Mouse (Mus musculus): ENCODE measurements around the gene Gstm4.

Gene Gstm4

DNA sequence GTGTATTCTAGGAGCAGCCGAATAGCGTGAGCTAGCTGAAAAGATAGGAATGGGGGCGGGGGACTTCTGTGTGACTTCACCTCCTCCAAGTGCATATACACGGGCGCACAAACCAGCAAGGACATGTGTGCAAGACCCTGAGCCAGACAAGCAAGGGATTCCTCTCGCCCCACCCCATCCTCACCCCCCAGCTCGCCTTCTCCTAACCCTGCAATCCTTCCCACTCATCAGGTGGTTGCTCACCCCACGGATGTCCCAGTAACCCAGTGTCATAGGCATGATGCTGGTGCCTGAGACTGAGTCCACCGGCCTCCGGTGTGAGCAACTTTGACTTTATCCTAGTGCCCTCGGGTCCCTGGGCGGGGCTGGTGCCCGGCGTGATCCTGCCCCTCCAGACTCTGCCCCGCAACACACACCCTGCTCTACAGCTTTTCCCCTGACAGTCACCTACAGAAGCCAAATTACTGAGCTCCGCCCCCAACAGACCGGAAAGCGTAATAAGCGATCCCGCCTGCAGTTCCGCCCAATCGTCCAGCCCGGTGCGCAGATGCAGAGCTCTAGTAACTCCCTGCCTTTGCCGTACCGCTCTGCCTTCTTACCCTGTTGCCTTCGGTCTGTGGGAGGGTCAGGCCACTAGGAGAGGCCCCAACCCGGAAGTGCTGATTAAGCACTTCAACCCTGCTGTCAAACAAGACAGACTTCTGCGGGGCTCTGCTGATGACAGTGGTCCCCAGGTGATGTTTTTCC lies at the start of gene Gstm4:
TSS of gene Gstm4 (minus strand) at position 501 of the 747 bp plus-strand sequence.
- peak; percentile 97 for ATAC-seq (ENCODE audit: low TSS enrichment)

DNA sequence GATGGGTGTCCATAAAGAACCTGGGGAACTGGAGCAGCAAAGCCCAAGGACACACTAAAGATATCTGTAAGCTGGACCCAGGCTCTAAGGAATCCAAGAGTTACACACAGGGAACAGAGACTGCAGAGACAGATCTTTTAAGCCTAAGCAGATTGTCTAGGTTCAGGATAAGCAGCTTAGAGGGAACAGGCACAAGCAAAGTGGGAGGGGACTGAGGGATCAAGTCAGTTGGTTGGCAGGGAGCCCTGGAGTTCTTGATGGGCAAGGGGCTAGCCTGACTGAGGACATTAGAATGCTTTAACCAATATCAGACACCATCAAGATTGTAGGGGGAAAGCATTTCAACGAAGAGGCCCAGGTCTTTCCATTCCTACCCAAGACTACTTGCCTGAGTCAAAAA lies 49.5 kb upstream of the Gstm4 start:
- ATAC-seq (ENCODE audit: low TSS enrichment) = no peak

DNA sequence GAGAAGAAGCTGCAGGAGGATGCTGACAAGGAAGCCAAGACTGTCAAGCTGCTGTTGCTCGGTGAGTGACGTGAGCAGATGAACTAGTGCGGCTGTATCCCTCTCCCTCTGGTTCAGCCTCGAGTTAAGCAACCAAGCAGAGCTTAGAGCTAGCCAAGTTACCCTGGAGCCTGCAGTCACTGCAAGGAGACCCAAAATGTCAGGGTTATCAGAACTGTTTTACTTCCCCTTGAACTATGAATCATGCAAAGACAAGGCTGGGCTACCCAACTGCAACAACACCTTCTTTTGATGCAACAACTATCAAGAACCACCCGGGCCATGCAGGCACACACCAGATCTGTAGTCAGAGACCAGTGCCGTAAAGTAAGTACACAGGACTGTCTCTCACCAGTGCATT lies 48.6 kb upstream of the Gstm4 start:
- no peak for ATAC-seq (ENCODE audit: low TSS enrichment)

DNA sequence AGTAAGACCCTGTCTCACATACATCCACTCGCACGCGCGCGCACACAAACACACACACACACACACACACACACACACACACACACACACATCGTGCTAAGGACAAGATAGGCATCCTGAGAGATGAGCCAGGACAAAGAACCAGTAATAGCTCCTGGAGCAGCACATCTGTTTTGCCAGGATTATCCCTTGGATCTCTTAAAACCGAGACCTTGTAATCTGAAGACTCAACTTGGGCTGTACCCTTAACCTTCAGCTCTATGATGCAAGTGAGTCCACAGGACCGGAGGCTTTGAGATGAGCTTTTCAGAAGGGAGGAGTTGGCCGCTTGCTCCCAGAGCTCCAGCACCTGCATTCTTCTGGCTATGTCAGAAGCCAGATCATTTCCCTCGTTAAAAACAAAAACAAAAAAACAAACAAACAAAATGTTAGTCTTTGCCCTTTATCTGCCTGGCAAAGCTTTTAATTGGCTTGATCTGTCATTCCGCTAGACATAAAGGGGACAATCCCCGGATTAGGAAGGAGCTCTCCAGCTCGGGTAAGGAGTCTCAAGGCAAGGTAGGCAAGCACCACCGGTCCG lies 47.9 kb upstream of the Gstm4 start, which contains the start of gene Gnat2:
TSS of gene Gnat2 (plus strand) at position 254 of the 580 bp plus-strand sequence.
- no peak for ATAC-seq (ENCODE audit: low TSS enrichment)

DNA sequence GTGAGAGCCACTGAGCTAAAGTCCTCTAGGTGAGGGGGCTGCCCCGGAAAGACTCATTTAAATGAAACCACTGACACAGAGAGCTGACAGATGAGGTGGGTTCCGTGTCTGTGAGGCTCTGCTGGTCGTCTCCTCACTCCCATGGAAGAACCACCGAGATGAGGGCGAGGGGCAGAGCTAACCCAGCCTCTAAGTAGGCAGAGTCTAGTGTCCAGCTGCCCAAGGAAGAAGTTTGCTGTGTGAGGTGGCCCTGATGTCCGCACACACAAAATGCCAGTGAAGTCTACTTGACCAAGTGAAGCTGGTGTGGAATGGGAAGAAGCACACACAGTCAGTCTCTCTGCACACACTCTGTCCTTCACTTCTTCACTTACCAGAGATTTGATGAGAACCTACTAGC lies 47.3 kb upstream of the Gstm4 start:
- no peak for ATAC-seq (ENCODE audit: low TSS enrichment)

DNA sequence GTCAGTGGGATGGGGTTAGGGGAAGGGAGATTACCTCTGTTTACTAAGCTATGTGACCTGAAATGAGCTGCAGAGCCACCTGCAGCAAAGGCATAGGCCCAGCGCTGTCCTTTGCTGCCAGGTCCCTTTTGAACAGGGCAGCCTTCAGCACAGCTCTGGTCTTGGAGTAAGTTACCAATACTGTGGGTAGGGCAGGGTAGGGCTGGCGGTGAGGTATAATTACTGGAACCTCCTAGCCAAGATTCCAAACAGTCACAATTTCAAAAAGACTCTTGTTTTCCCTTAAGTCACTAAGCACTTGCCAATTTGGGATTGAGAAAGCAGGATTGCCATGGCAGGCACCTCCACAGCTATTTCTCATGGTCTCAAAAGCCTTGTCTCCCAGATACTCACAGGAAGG lies 45.9 kb upstream of the Gstm4 start:
- ATAC-seq (ENCODE audit: low TSS enrichment) = no peak

DNA sequence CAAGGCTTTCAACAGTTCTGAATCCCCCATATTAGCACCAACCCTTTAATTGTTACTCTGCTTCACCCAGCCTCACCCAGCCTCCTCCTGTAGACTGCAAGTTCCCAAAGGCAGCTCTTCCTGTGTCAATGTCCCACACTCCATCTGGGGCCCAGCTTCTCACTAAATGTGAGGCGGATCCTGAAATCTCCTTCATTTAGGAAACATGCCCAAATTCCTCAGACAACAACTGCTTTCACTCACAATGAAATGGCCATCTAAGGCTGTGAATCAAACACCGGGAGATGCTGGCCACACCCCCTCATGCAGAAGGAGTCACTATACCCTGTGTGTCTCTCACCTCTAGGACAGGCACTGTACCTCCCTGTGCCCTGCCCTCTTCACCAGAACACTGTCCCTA lies 45.2 kb upstream of the Gstm4 start:
- 0 out of 2 replicates have a peak, but pooled peaks have one; percentile 21 for ATAC-seq (ENCODE audit: low TSS enrichment)

DNA sequence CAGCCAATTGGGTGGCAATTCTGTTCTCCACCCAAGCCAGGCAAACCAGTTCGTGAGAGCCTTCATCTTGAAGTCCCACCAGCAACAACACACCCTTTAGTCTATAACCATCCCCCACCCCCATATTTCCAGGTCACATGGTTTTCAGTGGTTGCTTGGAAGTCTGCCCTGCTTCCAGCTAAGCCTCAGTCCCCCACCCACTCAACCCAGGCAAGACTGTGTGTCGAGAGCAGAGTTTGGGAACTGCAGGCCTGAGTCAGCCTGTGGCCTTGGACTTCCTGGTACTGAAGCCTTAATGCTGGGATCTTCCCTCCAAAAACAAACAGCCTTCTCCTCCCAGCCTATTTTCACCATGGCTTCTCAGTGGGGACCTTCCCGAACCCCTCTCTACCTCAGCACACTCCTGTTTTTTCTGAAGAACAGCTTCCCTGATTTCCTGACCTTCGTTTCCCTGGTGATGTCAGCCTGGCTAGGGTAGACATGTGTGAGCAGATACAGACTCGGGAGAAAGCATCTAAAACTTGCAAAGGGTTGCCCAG lies 44.2 kb upstream of the Gstm4 start:
- ATAC-seq (ENCODE audit: low TSS enrichment) = no peak

DNA sequence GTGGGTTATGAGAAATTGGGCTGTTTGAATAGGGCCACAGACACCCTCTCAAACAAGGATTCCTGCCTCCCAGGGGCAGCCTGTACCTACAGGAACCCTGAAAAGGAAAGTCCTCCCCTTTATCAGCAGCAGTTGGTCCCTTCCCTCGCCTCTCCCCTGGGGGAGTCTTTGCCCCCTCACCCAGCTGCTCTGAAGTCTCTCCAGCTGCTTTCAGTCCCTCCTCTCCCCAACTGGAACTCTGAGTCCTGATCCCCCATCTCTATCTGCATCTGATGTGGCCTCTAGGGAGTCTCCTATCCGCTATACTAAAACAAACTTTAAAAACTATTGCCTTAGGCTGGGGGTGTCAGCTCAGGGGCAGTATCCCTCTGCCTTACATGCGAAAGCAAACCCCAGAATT lies 42.6 kb upstream of the Gstm4 start:
- no peak for ATAC-seq (ENCODE audit: low TSS enrichment)

DNA sequence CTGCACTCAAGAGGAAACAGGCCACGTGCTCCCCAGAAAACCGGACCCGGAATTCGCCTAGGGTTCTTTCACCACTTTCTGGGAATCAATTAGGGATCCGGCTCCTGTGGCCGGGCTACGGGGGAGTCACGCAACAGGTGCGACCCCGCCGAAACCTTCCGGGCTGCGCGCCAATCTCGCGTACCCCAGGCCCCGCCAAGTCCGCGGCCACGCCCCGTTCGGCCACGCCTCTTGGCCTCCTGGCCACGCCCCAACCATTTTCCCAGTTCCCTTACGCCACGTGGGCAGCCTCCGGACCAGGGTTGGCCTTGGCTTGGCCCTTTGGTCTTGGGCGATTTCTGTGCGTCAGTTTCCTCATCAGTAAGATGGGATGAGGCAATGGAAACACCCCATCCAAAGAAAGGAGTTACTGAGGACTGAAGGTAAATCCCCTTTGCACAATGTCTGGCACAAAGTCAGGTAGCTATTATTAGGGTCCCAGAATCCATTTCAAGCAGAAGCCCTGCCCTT lies 41.8 kb upstream of the Gstm4 start, which contains the start of gene Ampd2:
TSS of gene Ampd2 (minus strand) at position 182 of the 510 bp plus-strand sequence.
- no peak for ATAC-seq (ENCODE audit: low TSS enrichment)

DNA sequence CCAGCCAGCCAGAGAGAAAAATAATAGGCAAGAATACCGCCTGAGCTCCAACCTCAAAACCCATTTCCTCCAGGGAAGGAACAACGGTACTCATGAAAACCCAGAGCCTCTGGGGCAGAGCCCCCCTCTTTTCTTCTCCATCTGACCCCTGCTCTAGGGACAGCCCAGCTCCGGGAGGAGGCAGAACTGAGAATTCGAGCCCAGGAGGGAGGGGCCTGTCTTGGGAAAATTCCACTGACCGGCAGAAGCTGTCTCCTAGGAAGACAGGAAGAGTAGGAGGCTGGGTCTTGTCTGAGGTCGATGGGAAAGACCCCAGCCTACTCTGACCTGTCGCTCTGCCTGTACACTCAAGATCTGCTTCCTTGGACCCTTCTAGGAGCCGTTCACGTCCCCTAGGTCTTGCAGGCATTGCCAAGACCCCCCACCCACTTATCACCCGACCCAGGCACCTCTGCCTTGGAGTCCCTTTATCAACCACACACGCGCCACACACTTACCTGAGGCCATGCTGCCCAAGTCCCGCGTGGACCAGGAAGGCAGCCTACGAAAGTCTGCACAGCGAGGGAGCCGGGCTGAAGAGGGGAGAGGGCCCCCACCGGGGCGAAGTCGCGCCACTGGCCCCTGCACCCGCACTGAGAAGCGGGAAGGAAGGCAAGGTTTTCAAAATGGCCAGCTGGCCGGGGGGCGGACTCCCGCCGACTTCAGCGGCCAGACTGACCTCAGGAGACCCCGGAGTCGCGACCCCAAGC lies 41.2 kb upstream of the Gstm4 start:
- peak; percentile 17 for ATAC-seq (ENCODE audit: low TSS enrichment)

DNA sequence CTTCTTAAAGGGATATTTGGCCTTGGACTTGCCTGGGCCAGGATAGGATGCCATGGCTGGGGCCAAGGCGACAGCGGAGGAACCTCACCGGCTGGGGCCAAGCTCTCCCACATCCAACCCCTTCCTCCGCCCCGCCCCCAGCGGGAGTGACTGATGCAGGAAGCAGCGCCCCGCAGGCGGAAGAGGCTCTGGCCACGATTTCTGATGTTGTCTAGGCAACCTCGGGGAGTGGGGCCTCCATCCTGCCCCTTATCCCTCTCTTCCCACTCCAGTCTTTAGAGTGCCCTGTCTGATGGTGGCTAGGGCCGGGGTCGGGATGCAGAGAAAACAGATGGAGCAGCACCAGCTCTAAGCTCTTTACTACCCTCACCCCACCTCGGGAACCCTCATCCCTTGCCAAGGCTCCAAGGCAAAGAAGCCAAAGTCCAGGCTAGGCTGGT lies 40.6 kb upstream of the Gstm4 start:
- ATAC-seq (ENCODE audit: low TSS enrichment) = peak; percentile 82

DNA sequence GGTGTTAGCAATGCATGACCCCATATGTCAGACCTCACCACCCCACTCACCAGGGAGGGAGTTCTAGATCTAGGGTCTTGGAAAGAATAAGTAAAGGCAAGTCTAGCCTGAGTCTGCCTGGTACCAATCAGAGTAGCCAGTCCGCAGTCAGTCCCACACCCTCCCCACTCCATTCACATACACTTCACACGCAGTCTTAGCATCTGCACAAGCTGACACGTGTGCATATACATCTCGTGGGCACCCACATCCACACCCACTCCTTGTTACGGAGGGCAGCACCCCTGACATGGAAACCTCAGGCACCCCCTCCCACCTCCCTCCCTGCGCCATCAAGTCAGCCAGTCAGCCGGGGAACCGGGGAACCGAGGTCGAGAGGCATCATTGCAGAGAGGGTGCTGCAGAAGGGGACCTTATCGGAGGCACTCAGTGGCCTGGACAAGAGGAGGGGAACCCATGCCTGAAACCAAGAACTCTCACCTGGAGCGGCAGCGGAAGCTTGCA lies 40.1 kb upstream of the Gstm4 start:
- ATAC-seq (ENCODE audit: low TSS enrichment) = peak; percentile 20; the same call in 1 of the 2 replicates

DNA sequence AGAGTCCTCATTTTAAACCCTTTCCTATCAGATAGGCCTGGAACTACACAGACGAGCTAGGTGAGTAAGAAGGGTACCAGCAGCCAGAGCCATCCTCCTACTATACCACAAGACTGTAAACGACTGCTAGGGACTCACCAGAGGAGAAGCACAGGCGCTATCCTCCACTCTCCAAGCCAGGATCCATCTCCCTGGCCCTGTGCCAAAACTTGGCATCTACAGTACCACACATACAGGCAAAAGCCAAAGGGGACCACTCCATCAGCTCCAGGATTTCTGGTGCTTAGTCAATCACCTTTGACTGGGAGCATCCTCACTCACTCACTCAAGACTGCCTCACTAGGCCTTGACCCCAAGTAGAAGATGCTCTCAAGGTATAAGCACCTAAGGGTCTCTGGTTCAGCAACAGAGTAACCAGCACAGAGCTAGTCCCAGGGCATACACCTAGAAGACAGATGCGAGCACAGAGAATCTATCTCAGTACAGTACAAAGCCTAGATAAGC lies 39.3 kb upstream of the Gstm4 start:
- no peak for ATAC-seq (ENCODE audit: low TSS enrichment)

DNA sequence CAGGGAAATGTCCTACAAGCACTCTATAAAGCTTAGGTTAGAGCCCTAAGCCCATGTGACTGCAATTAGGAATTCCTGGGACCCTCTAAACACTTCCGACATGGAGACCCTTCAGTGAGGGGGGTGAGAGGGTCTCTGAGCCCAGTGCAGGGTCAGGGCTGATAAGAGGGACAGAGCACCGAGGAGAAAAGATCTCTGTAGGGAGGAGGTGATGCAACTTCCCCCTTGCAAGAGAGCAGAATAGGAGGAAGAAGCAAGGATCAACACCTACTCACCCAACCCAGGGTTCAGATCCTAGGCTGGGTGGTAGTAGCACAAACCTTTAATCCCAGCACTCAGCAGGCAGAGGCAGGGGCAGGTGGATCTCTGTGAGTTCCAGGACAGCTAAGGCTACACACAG lies 38.5 kb upstream of the Gstm4 start:
- no peak for ATAC-seq (ENCODE audit: low TSS enrichment)

DNA sequence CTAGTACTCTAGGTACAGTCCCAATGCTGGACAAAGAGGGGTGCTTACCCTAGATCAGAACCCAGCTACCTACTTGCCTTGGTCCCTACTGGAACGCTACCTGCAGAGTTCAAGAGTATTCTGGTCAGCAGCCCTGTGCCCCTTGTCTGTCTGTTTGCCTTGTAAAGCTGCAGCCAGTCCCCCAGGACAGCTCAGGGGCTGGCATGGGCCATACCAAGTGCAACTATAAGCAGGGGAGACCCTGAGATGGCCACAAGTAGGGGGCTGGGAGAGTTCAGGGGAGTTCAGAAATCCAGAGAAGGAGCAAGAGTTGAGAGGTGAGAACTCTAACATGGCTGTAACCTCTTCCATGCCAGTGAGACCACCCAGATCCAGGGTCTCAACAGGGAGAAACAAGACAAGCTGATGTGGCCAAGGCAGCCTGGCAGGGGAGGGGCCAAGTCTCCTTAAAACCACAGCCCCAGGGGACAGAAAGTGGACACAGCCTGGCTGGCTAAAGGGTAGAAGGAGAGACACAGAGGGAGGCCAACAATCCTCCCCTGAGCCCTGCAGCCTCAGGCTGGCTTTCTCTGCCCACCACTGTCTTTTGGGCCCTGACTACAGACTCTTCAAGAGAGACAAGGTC lies 37.7 kb upstream of the Gstm4 start:
- ATAC-seq (ENCODE audit: low TSS enrichment) = no peak

DNA sequence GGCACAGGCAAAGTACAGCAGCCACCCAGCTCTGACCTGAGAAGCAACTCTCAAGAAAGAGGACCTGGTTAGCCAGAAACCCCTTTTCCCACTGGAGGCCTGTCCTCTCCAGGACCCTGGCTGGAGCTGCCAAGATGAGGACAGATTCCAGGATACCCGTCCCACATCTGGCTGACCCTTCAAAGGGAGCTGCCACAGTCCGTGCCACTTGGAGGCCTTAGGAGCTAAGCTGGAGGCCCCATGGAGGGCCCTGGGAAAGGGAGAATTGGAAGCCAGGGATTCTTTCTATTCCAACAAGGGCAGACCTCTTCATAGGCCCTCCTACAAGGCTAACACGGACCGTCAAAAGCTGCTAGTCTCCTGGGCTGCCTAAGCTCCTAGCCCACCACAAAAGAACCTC lies 37.0 kb upstream of the Gstm4 start:
- ATAC-seq (ENCODE audit: low TSS enrichment) = no peak

DNA sequence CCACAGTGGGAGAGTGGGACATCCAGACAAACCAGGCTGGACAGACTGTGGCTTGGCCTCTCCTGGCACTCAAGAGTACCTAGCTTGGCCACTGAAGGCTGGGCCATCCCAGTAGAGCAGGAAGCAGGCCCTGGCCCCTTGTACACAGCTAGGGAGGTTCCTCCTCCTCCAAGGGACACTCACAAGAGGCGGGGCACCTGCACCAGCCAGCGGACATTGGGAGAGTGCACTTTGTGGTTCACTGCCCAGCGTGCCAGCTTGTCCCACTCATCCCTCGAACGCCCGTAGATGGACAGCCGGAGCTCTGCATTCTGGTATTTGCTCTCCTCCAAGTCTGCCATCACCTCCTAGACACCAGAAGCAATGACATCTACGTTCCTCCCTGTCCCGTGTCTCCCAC lies 32.1 kb upstream of the Gstm4 start:
- no peak for ATAC-seq (ENCODE audit: low TSS enrichment)

DNA sequence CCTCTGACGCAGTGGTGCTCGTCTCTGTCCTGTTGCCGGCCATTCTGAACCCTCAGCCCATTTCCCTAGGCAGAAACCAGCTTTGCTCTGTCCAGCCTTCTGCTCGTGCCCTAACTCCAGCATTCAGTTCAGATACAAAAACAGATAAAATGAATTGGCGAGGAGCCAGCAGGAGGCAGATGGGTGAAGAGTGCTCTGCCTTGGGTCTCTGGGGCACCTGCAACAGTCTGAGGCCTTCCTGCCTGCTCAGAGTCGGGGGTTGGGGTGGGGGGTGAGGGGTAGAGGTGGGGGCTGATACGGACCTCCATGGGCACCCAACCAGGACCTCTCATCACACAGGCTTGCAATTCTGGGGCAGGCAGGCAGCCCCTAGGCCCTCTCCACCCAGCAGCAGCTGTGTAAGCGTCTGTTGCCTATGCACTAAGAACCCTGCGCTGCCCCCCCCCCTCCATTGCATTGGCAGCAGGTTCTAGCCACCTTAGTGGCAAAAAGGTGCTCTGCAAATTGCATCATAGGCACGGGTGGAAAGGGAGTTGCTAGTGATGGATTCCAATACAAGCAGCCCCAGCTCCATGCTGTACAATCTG lies 28.4 kb upstream of the Gstm4 start:
- no peak for ATAC-seq (ENCODE audit: low TSS enrichment)

DNA sequence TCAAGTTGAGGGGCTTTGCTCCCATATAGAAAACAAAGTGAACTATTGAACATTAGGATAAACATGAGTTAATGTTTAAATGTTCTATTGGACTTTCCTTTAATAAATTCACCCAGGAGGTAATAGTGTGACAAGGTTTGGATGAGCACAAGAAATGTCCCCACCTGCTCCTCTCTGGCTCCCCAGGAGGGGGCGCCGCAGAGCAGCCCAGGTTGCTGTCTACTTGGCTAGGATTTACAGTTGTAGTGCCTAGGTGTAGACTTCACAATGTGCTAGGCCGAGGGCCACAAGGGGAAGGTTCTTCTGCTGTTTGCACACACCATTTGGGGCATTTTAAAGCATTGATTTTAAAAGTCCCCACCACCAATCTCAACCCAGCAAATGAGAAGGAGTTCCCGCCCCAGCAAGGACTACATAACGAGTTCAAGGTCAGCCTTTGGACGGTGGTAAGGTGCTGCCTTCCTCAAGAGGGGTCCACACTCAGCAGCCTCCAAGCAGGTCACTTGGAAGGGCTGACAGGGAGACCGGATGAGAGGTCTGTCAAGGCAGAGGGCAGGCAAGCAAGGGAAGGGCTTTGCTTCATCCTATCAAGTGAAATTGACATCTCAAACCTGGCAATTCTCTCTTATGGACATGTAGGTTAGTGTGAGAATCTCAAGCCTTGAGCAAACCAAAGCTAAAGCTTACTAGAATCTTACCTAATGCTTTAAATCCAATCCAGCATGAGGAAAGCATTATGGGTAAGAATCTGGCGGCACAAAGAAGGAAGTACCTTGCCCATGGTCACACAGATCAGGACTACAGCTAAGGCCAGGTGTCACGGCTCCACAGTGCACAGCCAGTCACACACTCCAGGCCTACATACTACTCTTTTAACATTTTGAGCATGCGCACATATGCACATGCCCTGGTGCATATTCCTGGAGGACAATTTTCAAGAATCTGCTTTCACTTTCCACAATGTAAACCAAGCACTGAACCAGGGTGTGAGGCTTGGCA lies 25.9 kb upstream of the Gstm4 start:
- ATAC-seq (ENCODE audit: low TSS enrichment) = peak; percentile 70

All from frontal cortex, adult (tissue).